Mouse (Mus musculus) lung, postnatal 0 days (tissue): ENCODE results near the gene Cdh1. TPM values are rescaled to one million over a fixed set of nuclear protein-coding genes. Genes with fewer than 3 reads are reported as not detected.

Experiments
- ATAC-seq: fragments of 200-750 bp; cut with Nextera tagmentation; 2 replicates; pipeline ENCODE4 v1.8.0; 2017; ENCODE audit warnings: moderate library complexity
- DNase-seq: peaks from one replicate; pipeline ENCODE4 v3.0.0-alpha.2; 2016; ENCODE audit warnings: low spot score
- H3K27ac ChIP-seq: fragments of 300-500 bp; sonication (generic); 2 replicates; pipeline ENCODE4 v1.5.1; 2014; ENCODE audit warnings: antibody characterized with exemption, mild to moderate bottlenecking, low read length, mixed read lengths
- H3K27me3 ChIP-seq: fragments of 300-500 bp; sonication (generic); replicated peaks from 2 replicates; pipeline ENCODE4 v1.6.1; 2014; ENCODE audit warnings: low read length, mixed read lengths; ENCODE audit not compliant: insufficient read depth
- H3K36me3 ChIP-seq: fragments of 300-500 bp; sonication (generic); 2 replicates; pipeline ENCODE4 v1.6.1; 2014; ENCODE audit warnings: low read length, mixed read lengths; ENCODE audit not compliant: insufficient read depth
- H3K4me1 ChIP-seq: fragments of 300-500 bp; sonication (generic); 2 replicates; pipeline ENCODE4 v1.6.1; 2014; ENCODE audit warnings: antibody characterized with exemption, low read depth, low read length, mixed read lengths; ENCODE audit not compliant: insufficient read depth
- H3K4me2 ChIP-seq: fragments of 300-500 bp; sonication (generic); replicated peaks from 2 replicates; pipeline ENCODE4 v1.6.1; 2014; ENCODE audit warnings: low read depth, mild to moderate bottlenecking, low read length, moderate library complexity, mixed read lengths
- H3K4me3 ChIP-seq: fragments of 300-500 bp; sonication (generic); 2 replicates; pipeline ENCODE4 v1.5.1; 2014; ENCODE audit warnings: low read depth, low read length
- H3K9ac ChIP-seq: fragments of 300-500 bp; sonication (generic); replicated peaks from 2 replicates; pipeline ENCODE4 v1.6.1; 2014; ENCODE audit warnings: low read depth, mild to moderate bottlenecking
- H3K9me3 ChIP-seq: fragments of 300-500 bp; sonication (generic); 2 replicates; pipeline ENCODE4 v1.6.1; 2016; ENCODE audit warnings: low read length, mixed read lengths
- CTCF ChIP-seq: IDR thresholded peaks from 2 replicates; pipeline ENCODE4 v1.5.1; 2016; ENCODE audit warnings: antibody characterized with exemption, mild to moderate bottlenecking
- EP300 ChIP-seq: IDR thresholded peaks from 2 replicates; pipeline ENCODE4 v1.6.1; 2016; ENCODE audit warnings: antibody characterized with exemption, mild to moderate bottlenecking, control low read depth
- WGBS: fragments of 180-500 bp; shearing (Covaris S2); extraction: QIAGEN DNeasy Blood & Tissue Kit; methylation state at CpG from one replicate; pipeline ENCODE4 v1.1.7; 2014; 5-methylcytosine and 5-hydroxymethylcytosine counted together
- polyA plus RNA-seq: library from polyadenylated mRNA; unstranded; fragments of >200 nt; fragmentation: Nextera tagmentation; extraction: Ambion mirVana; gene quantifications from 2 replicates; pipeline ENCODE4 v1.2.1, GENCODE M21; 2015

Cdh1 gene
- polyA plus RNA-seq, result 88.2 and 106 TPM in 2 replicates

DNA sequence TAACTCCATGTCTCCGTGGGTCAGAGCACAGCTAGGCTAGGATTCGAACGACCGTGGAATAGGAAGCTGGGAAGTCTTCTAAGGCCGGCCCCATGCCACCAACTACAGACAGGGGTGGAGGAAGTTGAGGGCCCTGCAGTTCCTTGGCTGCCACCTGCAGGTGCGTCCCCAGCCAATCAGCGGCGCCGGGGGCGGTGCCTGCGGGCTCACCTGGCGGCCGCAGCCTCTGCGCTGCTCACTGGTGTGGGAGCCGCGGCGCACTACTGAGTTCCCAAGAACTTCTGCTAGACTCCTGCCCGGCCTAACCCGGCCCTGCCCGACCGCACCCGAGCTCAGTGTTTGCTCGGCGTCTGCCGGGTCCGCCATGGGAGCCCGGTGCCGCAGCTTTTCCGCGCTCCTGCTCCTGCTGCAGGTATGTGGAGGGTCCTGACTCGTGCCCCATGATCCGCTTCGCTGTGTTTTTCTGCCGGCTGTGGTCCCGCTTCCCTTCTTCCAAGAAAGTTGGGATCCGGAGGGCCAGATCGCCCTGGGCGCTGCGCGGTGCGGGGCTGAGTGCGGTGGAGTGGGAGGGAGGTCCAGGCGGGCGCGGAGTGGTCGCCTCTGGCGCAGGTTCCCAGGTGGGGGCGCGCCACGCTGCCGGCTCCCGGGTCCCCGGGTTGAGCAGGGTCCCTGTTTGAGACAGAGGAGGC lies at the start of gene Cdh1:
TSS of gene Cdh1 (plus strand) at position 221 of the 689 bp plus-strand sequence.
- Histone ChIP-seq H3K36me3 (no peaks in the 10 kb centered on the region), H3K9me3 (no peaks in the 10 kb centered on the region), H3K4me2 (peak within 1 kb of the TSS; percentile 59), H3K27me3 (peaks cover 22% of the 10 kb centered on the region), H3K9ac (peak within 1 kb of the TSS; percentile 79), H3K27ac (peak within 1 kb of the TSS; percentile 90), H3K4me3 (peak within 1 kb of the TSS; percentile 61), H3K4me1 (no peaks in the 10 kb centered on the region)
- under 1% methylated on average over 51 of the region's 53 CpGs for WGBS
- peak; percentile 92 for DNase-seq
- TF ChIP-seq EP300 (no peak), CTCF (peak; percentile 52)
- ATAC-seq, result peak; percentile 97

- Histone ChIP-seq H3K27ac (no peak overlapping the region), H3K9me3 (no peaks in the 10 kb centered on the region), H3K4me3 (no peak overlapping the region), H3K36me3 (no peaks in the 10 kb centered on the region), H3K27me3 (no peaks in the 10 kb centered on the region), H3K4me2 (no peak overlapping the region), H3K4me1 (no peaks in the 10 kb centered on the region), H3K9ac (no peak overlapping the region)
- 94% methylated on average over 5 of the region's 5 CpGs for WGBS
- no peak for ATAC-seq
- TF ChIP-seq EP300, result no peak
- TF ChIP-seq CTCF, result 0 out of 2 replicates have a peak, but pooled peaks have one; percentile 8
- no peak for DNase-seq
Observed at GRCm38 (mm10) chr8:106554011-106554410, 49.1 kb upstream of the Cdh1 start.

DNA sequence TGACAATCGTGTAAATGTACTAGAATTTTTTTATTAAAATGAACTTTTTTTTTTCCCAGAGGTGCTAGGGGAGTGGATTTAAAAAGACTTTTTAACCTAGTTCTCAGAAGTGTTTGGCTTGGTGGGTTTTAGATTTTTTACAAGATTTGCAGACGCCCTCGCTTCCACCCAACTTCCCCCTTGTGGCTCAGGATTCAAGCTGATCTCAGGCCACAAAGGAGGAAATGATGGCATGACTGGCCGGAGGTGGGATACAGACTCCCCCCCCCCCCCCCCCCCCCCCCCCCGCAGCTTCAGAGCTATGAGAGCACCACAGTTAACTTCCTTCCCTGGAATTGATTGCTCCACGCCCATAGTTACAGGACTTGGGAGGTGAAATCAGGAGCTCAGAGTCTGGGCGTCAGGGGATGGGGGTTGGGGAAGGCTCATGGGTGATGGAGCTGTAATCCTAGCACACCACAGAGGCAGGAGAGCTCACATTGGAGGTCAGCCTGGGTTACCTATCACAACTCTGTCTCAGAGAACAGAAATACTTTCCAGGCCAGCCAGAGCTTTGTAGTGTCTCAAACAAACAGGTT lies 47.0 kb upstream of the Cdh1 start:
- Histone ChIP-seq H3K27ac (no peak overlapping the region), H3K4me3 (no peak overlapping the region), H3K9me3 (no peaks in the 10 kb centered on the region), H3K9ac (no peak overlapping the region), H3K4me2 (no peak overlapping the region), H3K27me3 (no peaks in the 10 kb centered on the region), H3K36me3 (no peaks in the 10 kb centered on the region), H3K4me1 (0 out of 2 replicates have a peak, but pooled peaks cover 1% of the 10 kb centered on the region)
- 52% methylated on average over 4 of the region's 7 CpGs for WGBS
- ATAC-seq, result no peak
- TF ChIP-seq CTCF, result no peak
- no peak for TF ChIP-seq EP300
- DNase-seq, result no peak

DNA sequence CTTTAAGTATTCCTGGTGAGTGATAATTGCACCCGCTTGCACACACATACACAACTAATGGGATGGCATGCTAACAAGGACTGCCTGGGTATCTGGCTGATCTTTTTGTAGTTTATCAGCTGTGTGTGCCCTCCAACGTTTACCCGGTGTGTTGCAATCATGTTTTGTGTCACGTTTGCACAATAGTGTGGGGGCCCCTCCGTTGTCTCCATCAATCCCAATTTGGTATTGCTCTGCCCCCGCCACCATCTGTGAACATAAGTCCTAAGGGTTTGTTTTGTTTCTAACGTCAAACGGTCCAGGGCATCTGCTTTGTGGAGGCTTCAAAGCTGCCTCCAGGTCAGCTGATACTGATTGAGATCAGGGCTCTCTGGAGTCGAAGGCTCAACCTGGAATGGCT lies 43.3 kb upstream of the Cdh1 start:
- H3K4me2 ChIP-seq, result no peak overlapping the region
- no peaks in the 10 kb centered on the region for H3K36me3 ChIP-seq
- no peaks in the 10 kb centered on the region for H3K9me3 ChIP-seq
- no peak overlapping the region for H3K9ac ChIP-seq
- TF ChIP-seq EP300, result no peak
- no peak for TF ChIP-seq CTCF
- DNase-seq (no peak), ATAC-seq (no peak)
- H3K4me3 ChIP-seq, result no peak overlapping the region
- H3K27me3 ChIP-seq, result no peaks in the 10 kb centered on the region
- 33% methylated on average over 9 of the region's 9 CpGs for WGBS
- H3K4me1 ChIP-seq, result 0 out of 2 replicates have a peak, but pooled peaks cover 4% of the 10 kb centered on the region
- H3K27ac ChIP-seq, result no peak overlapping the region

DNA sequence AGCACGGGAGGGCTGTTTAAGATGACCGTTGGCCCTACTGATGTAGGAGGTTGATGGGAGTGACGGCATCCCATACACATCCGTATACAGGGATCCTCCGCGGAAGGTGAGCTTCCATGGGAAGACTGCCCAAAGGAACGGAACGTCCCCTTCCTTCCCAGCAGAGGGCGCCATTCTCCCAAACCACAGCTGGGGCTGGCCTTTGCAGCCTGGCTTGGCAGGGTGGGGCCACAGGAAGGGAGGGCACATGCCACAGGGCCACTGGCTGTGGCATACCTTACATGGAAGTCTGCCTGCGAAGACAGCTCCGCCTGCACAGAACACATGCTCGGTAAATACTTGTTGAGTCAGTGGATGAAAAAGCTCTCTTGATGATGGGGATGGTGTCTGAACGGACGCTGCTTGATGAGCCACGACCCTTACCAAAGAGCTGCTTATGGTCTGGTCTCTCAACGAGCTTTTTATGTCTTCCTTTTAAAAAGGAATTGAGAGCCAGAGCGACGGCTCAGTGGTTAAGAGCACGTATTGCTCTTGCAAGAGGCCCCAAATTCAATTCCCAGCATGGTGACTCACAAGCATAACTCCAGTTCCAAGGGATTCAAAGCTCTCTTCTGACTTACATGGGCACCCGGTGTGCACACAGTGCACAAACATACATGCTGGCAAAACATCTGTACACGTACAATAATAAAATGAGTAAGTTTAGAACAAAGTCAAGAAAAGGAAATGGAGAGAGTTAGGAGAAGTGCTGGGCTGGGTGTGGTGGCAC lies 41.9 kb upstream of the Cdh1 start:
- H3K4me1 ChIP-seq, result 0 out of 2 replicates have a peak, but pooled peaks cover 4% of the 10 kb centered on the region
- no peaks in the 10 kb centered on the region for H3K36me3 ChIP-seq
- peak; percentile 92 for DNase-seq
- ATAC-seq, result peak; percentile 95
- no peaks in the 10 kb centered on the region for H3K9me3 ChIP-seq
- TF ChIP-seq CTCF (peak; percentile 98), EP300 (0 out of 2 replicates have a peak, but pooled peaks have one; percentile 56)
- H3K27me3 ChIP-seq, result no peaks in the 10 kb centered on the region
- H3K4me3 ChIP-seq, result no peak overlapping the region
- no peak overlapping the region for H3K9ac ChIP-seq
- no peak overlapping the region for H3K4me2 ChIP-seq
- 20% methylated on average over 21 of the region's 21 CpGs for WGBS
- peak overlapping the region; percentile 54; the same call in 1 of the 2 replicates for H3K27ac ChIP-seq

- peak; percentile 67 for ATAC-seq
- 68% methylated on average over 3 of the region's 3 CpGs for WGBS
- Histone ChIP-seq H3K27ac (peak overlapping the region; percentile 69), H3K9ac (no peak overlapping the region), H3K4me2 (no peak overlapping the region), H3K4me3 (no peak overlapping the region), H3K4me1 (0 out of 2 replicates have a peak, but pooled peaks cover 4% of the 10 kb centered on the region), H3K27me3 (no peaks in the 10 kb centered on the region), H3K9me3 (no peaks in the 10 kb centered on the region), H3K36me3 (no peaks in the 10 kb centered on the region)
- no peak for TF ChIP-seq CTCF
- no peak for TF ChIP-seq EP300
- DNase-seq, result peak; percentile 74
Observed at GRCm38 (mm10) chr8:106563691-106564182, 39.4 kb upstream of the Cdh1 start.
